Mouse (Mus musculus): Measurements from ENCODE around the gene Mast4.

DNA sequence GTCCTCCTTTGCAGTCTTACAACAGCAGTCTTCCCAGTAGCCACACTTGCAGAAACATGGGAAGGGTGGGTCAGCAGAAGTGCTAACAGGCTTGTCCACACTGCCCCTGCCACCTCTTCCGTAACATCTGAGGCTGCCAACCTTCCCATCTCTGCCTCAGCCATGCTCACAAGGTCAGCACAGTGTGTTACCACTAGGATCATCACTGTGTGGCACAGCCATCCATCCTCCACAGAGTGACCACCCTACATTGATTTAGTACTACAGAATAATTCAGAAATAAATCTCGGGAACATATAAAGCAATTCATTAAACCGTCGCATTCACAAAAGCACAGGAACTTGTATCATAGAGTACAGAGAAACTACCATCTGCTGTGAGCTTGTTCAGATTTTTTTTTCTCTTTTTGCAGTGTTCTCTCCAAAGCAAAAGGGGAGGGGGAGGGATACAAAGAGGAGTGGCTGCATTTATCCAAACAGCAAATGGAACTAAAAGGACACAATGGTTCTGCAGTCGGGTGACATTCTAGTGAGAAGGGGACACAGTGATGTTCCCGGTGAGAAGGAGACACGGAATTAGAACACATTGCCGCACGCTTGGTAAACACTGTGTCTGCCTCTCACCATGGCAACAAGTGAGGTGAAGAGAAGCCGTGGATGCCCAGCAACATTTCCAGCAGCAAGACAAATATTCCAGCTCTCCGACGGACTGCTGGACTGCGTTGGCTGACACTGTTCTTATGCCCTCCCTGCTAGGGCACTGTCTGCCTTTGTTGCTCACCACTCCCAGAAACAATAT lies 388.1 kb downstream of the Mast4 start:
- TF ChIP-seq POLR2A (IDR thresholded peaks at IDR 0.05; ENCODE audit: control insufficient read depth, extremely low read depth, insufficient read depth, low read length, poor library complexity) (no peak), CTCF (IDR thresholded peaks at IDR 0.05; ENCODE audit: borderline replicate concordance, control insufficient read depth, extremely low read depth, insufficient read depth, low read length, poor library complexity) (no peak)

Measured in thymus, adult 2 months (tissue).